Mouse (Mus musculus) ZHBTc4 (cell line): Measurements from ENCODE around the gene Scn9a.

Experiments
- DNase-seq: peaks from one replicate; pipeline ENCODE4 v3.0.0-alpha.2; 2011; ENCODE audit warnings: low read depth, low spot score

Gene Scn9a

DNA sequence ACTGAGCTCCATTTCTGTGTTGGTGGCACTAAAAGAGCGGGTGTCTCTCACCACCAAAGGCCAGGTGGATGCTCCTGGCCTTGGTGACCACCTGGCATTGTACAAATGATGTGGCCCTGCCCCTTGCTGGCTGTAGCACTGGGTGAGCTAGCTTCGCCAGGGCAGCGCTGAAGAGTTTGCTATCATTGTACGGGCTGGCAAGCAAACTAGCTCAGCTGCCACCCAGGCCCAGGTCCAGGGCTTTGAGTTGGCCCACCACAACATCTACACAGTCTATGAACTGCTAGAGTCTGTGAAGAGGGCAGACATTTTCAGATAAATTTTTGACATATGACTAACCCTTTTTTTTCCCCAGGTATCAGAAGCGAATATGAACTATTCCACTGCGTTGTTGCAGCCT lies 170.8 kb downstream of the Scn9a start:
- no peak for DNase-seq

- DNase-seq = no peak
These were observed 172.3 kb downstream of the Scn9a start for GRCm38 (mm10) chr2:66462458-66462857.

DNA sequence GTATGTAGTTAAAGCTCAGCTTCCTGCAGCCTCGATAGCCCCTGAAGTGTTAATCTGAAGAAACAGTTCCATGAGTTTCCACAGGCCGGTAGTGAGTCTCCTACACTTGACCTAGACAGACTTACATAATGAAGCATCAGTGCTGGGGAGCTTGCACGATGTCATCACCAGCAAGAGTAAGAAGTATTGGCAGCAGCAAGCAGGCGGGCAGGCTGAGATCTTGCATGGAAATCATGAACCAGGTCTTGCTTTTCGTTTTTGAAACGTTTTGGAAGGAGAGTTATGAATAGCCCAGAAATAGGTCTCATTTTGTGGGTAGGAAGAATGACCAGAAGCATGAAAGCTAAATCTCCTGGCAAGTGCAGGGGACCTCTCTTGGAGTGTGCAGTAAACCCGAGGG lies 194.1 kb downstream of the Scn9a start, which contains the start of gene Scn1a:
Gene Scn1a (minus strand): TSS at position 130 of the 400 bp plus-strand sequence.
- DNase-seq = peak; percentile 7

GRCm38 (mm10) chr2:66439764-66440471 lies 194.8 kb downstream of the Scn9a start:
- DNase-seq = peak; percentile 79

GRCm38 (mm10) chr2:66436286-66436685 lies 198.5 kb downstream of the Scn9a start:
- no peak for DNase-seq
